ENCODE assay signal across 8 mouse cellular contexts in the genomic region with DNA sequence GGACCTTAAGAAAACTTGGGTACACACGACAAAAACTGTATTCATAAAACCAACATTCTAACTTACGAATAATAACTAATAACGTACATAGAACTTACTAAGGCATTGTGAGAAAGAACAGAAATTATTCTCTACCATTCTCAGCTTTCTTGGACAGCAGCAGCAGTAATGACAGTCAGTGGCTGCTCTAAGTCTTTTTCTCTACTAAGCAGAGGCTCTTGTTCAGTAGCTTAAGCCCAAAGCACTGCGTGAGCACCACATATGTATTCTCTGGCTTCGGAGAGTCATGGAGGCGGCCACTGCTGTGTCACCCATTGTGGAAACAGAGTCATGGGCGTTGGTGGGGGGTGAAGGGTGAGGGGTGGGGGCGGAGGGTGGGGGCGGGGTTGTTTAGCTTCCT.
DNase-seq lines count a peak whose midpoint lies in the region; ATAC-seq and TF ChIP-seq lines count a peak whose summit lies in the region.

No protein-coding gene starts in this region.

- H3K4me1 ChIP-seq in heart, embryonic 11.5 days (ENCODE audit: control insufficient read depth, insufficient read depth, low read length): 0 out of 2 replicates have a peak, but pooled peaks cover 3% of the 10 kb centered on the region
- peaks cover 0 to 2% of the 10 kb centered on the region in 2 experiments; a peak in 1 of 4 replicates for H3K4me1 ChIP-seq in CH12.LX (ENCODE audit: control insufficient read depth in 1 of 2, insufficient read depth in 2 of 2)
- H3K4me1 ChIP-seq in hindbrain, embryonic 11.5 days (replicated peaks; ENCODE audit: control insufficient read depth, insufficient read depth, low read length): no peaks in the 10 kb centered on the region
- no peaks in the 10 kb centered on the region for H3K4me1 ChIP-seq in liver, postnatal 0 days (ENCODE audit: insufficient read depth)

- TF ChIP-seq RAD21 in CH12.LX (IDR thresholded peaks at IDR 0.05; ENCODE audit: low read depth, low read length): no peak

- TF ChIP-seq POLR2A in CH12.LX (IDR thresholded peaks at IDR 0.05; ENCODE audit: low read depth, low read length): no peak

- no peak for TF ChIP-seq EP300 in CH12.LX (IDR thresholded peaks at IDR 0.05; ENCODE audit: low read length)
- TF ChIP-seq EP300 in liver, postnatal 0 days (IDR thresholded peaks at IDR 0.05; ENCODE audit: low read depth): no peak

- H3K4me3 ChIP-seq in heart, embryonic 11.5 days (ENCODE audit: low read depth, low read length): peak overlapping the region; percentile 37
- H3K4me3 ChIP-seq in CH12.LX (replicated peaks in 1 of 3; ENCODE audit: low read depth in 2 of 3, low read length in 2 of 3, poor library complexity in 1 of 3): no peak overlapping the region
- no peak overlapping the region for H3K4me3 ChIP-seq in hindbrain, embryonic 11.5 days (ENCODE audit: low read depth, low read length)
- H3K4me3 ChIP-seq in liver, postnatal 0 days (ENCODE audit: low read depth, low read length): peak overlapping the region; percentile 21; the same call in 1 of the 2 replicates

- H3K4me2 ChIP-seq in heart, embryonic 11.5 days: peak overlapping the region; percentile 68
- H3K4me2 ChIP-seq in CH12.LX (ENCODE audit: insufficient read depth, low read depth, poor library complexity, severe bottlenecking): peak overlapping the region; percentile 93
- peak overlapping the region; percentile 34 for H3K4me2 ChIP-seq in hindbrain, embryonic 11.5 days (replicated peaks; ENCODE audit: low read depth, low read length)
- H3K4me2 ChIP-seq in liver, postnatal 0 days (ENCODE audit: low read depth, low read length): peak overlapping the region; percentile 65

- H3K9ac ChIP-seq in heart, embryonic 11.5 days (ENCODE audit: low read depth, low read length): peak overlapping the region; percentile 60; the same call in 1 of the 2 replicates
- no peak overlapping the region; the same call in 1 of the 2 replicates for H3K9ac ChIP-seq in CH12.LX (ENCODE audit: insufficient read depth, low read depth)
- no peak overlapping the region for H3K9ac ChIP-seq in hindbrain, embryonic 11.5 days (ENCODE audit: low read depth, low read length)
- no peak overlapping the region for H3K9ac ChIP-seq in liver, postnatal 0 days (replicated peaks)

- DNase-seq in heart, adult 8-10 months (ENCODE audit: low spot score): no peak
- no peak for DNase-seq in CH12.LX (ENCODE audit: extremely low read depth)
- no peak for DNase-seq in hindbrain, embryonic 11.5 days (ENCODE audit: low spot score)
- DNase-seq in liver, postnatal 0 days: no peak
- no peak for DNase-seq in cerebellum, adult 9-11 months
- DNase-seq in spleen, postnatal 14 days (ENCODE audit: low spot score in 2 of 2): no peak
- DNase-seq in testis, postnatal 10 days (ENCODE audit: low spot score): no peak

- no peaks in the 10 kb centered on the region for H3K79me2 ChIP-seq in CH12.LX (replicated peaks; ENCODE audit: control insufficient read depth, extremely low read depth, insufficient read depth, poor library complexity, severe bottlenecking)

- 29% methylated on average over 9 of the region's 9 CpGs for WGBS in heart, embryonic 11.5 days (ENCODE audit: insufficient replicate concordance)
- 35% methylated on average over 9 of the region's 9 CpGs for WGBS in hindbrain, embryonic 11.5 days
- WGBS in liver, postnatal 0 days (ENCODE audit: insufficient replicate concordance): 33% methylated on average over 9 of the region's 9 CpGs

- no peak overlapping the region for H3K27ac ChIP-seq in heart, embryonic 11.5 days (ENCODE audit: low read depth, low read length)
- H3K27ac ChIP-seq in CH12.LX (ENCODE audit: insufficient read depth, low read depth): no peak overlapping the region
- no peak overlapping the region for H3K27ac ChIP-seq in hindbrain, embryonic 11.5 days (ENCODE audit: low read depth, low read length)
- H3K27ac ChIP-seq in liver, postnatal 0 days (ENCODE audit: low read depth): no peak overlapping the region

- no peaks in the 10 kb centered on the region for H3K9me3 ChIP-seq in heart, embryonic 11.5 days (replicated peaks; ENCODE audit: control insufficient read depth, low read length)
- no peaks in the 10 kb centered on the region for H3K9me3 ChIP-seq in CH12.LX (replicated peaks; ENCODE audit: low read length)
- no peaks in the 10 kb centered on the region for H3K9me3 ChIP-seq in hindbrain, embryonic 11.5 days (ENCODE audit: control insufficient read depth, low read length)
- no peaks in the 10 kb centered on the region for H3K9me3 ChIP-seq in liver, postnatal 0 days (ENCODE audit: low read length)

- no peak for TF ChIP-seq CTCF in CH12.LX (conservative IDR thresholded peaks at IDR 0.05 in 1 of 2, IDR thresholded peaks at IDR 0.05 in 1 of 2; ENCODE audit: low read depth in 2 of 2, low read length in 2 of 2)
- no peak for TF ChIP-seq CTCF in liver, postnatal 0 days (IDR thresholded peaks at IDR 0.05; ENCODE audit: low read depth)

- in situ Hi-C loops in CH12.LX (cut with MboI; ENCODE audit: low pct_ligation_motif_present, low pct_unique_long_range_greater_than_20kb, low sequenced_read_pairs): loop anchor here (25.0 kb wide), 1 partner anchor 643 kb away; the partner anchor contains the start of gene Rtn1

- H3K27me3 ChIP-seq in heart, embryonic 11.5 days (ENCODE audit: control insufficient read depth, insufficient read depth, low read length): no peaks in the 10 kb centered on the region
- H3K27me3 ChIP-seq in CH12.LX (replicated peaks): no peaks in the 10 kb centered on the region
- no peaks in the 10 kb centered on the region for H3K27me3 ChIP-seq in hindbrain, embryonic 11.5 days (ENCODE audit: control insufficient read depth, insufficient read depth, low read length)
- H3K27me3 ChIP-seq in liver, postnatal 0 days (ENCODE audit: insufficient read depth, low read length): no peaks in the 10 kb centered on the region

- no peak for ATAC-seq in heart, embryonic 11.5 days (replicated peaks; ENCODE audit: insufficient number of reproducible peaks, low FRiP score, low TSS enrichment)
- ATAC-seq in hindbrain, embryonic 11.5 days (ENCODE audit: low FRiP score): no peak
- ATAC-seq in liver, postnatal 0 days: no peak

- dilution Hi-C loops in CH12.LX (cut with MboI; ENCODE audit: extremely low pct_ligation_motif_present, extremely low pct_unique_long_range_greater_than_20kb, low sequenced_read_pairs): no loop called here

- no peaks in the 10 kb centered on the region for H3K36me3 ChIP-seq in heart, embryonic 11.5 days (ENCODE audit: control insufficient read depth, insufficient read depth, low read length)
- H3K36me3 ChIP-seq in CH12.LX (replicated peaks in 1 of 2; ENCODE audit: control insufficient read depth in 1 of 2, insufficient read depth in 1 of 2, low read length in 1 of 2): no peaks in the 10 kb centered on the region
- no peaks in the 10 kb centered on the region for H3K36me3 ChIP-seq in hindbrain, embryonic 11.5 days (ENCODE audit: control insufficient read depth, insufficient read depth, low read length)
- no peaks in the 10 kb centered on the region for H3K36me3 ChIP-seq in liver, postnatal 0 days (replicated peaks; ENCODE audit: insufficient read depth, low read length)

TF ChIP-seq in CH12.LX, 34 proteins besides CTCF, POLR2A, EP300 and RAD21:
- no peak for TF ChIP-seq POLR2AphosphoS2 (IDR thresholded peaks at IDR 0.05; ENCODE audit: low read depth, low read length)
- no peak for TF ChIP-seq CHD2 (IDR thresholded peaks at IDR 0.05; ENCODE audit: low read length)
- TF ChIP-seq SMC3 (IDR thresholded peaks at IDR 0.05; ENCODE audit: low read depth, low read length): no peak
- TF ChIP-seq ZNF384 (IDR thresholded peaks at IDR 0.05; ENCODE audit: low read depth, low read length): no peak
- TF ChIP-seq MAZ (IDR thresholded peaks at IDR 0.05; ENCODE audit: low read depth, low read length): no peak
- no peak for TF ChIP-seq ZC3H11A (IDR thresholded peaks at IDR 0.05; ENCODE audit: low read depth, low read length)
- no peak for TF ChIP-seq USF1 (IDR thresholded peaks at IDR 0.05; ENCODE audit: low read depth, low read length)
- TF ChIP-seq NELFE (IDR thresholded peaks at IDR 0.05; ENCODE audit: low read depth, low read length): no peak
- no peak for TF ChIP-seq CHD1 (IDR thresholded peaks at IDR 0.05; ENCODE audit: low read depth, low read length)
- TF ChIP-seq PAX5 (IDR thresholded peaks at IDR 0.05; ENCODE audit: low read length): no peak
- no peak for TF ChIP-seq MAFK (IDR thresholded peaks at IDR 0.05; ENCODE audit: insufficient replicate concordance, low read length)
- TF ChIP-seq UBTF (IDR thresholded peaks at IDR 0.05; ENCODE audit: low read depth, low read length): no peak
- TF ChIP-seq TCF12 (IDR thresholded peaks at IDR 0.05; ENCODE audit: low read depth, low read length): no peak
- TF ChIP-seq MXI1 (IDR thresholded peaks at IDR 0.05; ENCODE audit: low read depth, low read length): no peak
- TF ChIP-seq ZMIZ1 (IDR thresholded peaks at IDR 0.05; ENCODE audit: low read depth, low read length): no peak
- no peak for TF ChIP-seq JUN (IDR thresholded peaks at IDR 0.05; ENCODE audit: insufficient read depth, low read depth, low read length)
- TF ChIP-seq GABPA (IDR thresholded peaks at IDR 0.05; ENCODE audit: insufficient replicate concordance, low read depth, low read length): no peak
- no peak for TF ChIP-seq ZKSCAN1 (IDR thresholded peaks at IDR 0.05; ENCODE audit: borderline replicate concordance, low read depth, low read length)
- no peak for TF ChIP-seq ELF1 (IDR thresholded peaks at IDR 0.05; ENCODE audit: low read depth, low read length)

Comparison
In these comparisons a context has a peak if more than half of its experiments do, and no peak if none do; other contexts are left out.
1. H3K4me2 ChIP-seq: peak in every context shown above with its lines; median percentile 93 in CH12.LX; 68 in heart, embryonic 11.5 days; 65 in liver, postnatal 0 days; 34 in hindbrain, embryonic 11.5 days.
2. H3K4me3 ChIP-seq: peak in heart, embryonic 11.5 days (single experiment) and liver, postnatal 0 days (single experiment); none in CH12.LX (0 of 3) and hindbrain, embryonic 11.5 days (single experiment).